Mouse (Mus musculus) forebrain, embryonic 13.5 days (tissue): ENCODE results near the gene Kansl1l. TPM values are rescaled to one million over a fixed set of nuclear protein-coding genes. Genes with fewer than 3 reads are reported as not detected.
"Not testable (repeated sequence)": the region's sequence is repeated elsewhere in the genome, so short reads cannot be mapped to it uniquely, and the experiment has no call there.

ENCODE experiments used
- ATAC-seq: fragments of 200-750 bp; cut with Nextera tagmentation; 2 replicates; pipeline ENCODE4 v1.8.0; 2017
- H3K27ac ChIP-seq: fragments of 300-500 bp; sonication (generic); 2 replicates; pipeline ENCODE4 v1.5.1; 2015; ENCODE audit warnings: inconsistent platforms, mild to moderate bottlenecking, moderate library complexity
- H3K27me3 ChIP-seq: fragments of 300-500 bp; sonication (generic); 2 replicates; pipeline ENCODE4 v1.6.1; 2015; ENCODE audit warnings: mild to moderate bottlenecking, inconsistent platforms
- H3K36me3 ChIP-seq: fragments of 300-500 bp; sonication (generic); 2 replicates; pipeline ENCODE4 v1.6.1; 2015; ENCODE audit warnings: mild to moderate bottlenecking, inconsistent platforms; ENCODE audit not compliant: poor library complexity, severe bottlenecking
- H3K4me1 ChIP-seq: fragments of 300-500 bp; sonication (generic); 2 replicates; pipeline ENCODE4 v1.6.1; 2015; ENCODE audit warnings: inconsistent platforms
- H3K4me2 ChIP-seq: fragments of 300-500 bp; sonication (generic); 2 replicates; pipeline ENCODE4 v1.6.1; 2015; ENCODE audit warnings: inconsistent platforms, mild to moderate bottlenecking, moderate library complexity
- H3K4me3 ChIP-seq: fragments of 300-500 bp; sonication (generic); 2 replicates; pipeline ENCODE4 v1.5.1; 2015; ENCODE audit warnings: mild to moderate bottlenecking, inconsistent platforms
- H3K9ac ChIP-seq: fragments of 300-500 bp; sonication (generic); 2 replicates; pipeline ENCODE4 v1.6.1; 2015; ENCODE audit warnings: mild to moderate bottlenecking, inconsistent platforms
- H3K9me3 ChIP-seq: fragments of 300-500 bp; sonication (generic); replicated peaks from 2 replicates; pipeline ENCODE4 v1.6.1; 2016; ENCODE audit warnings: inconsistent platforms
- WGBS: fragments of 180-500 bp; shearing (Covaris S2); methylation state at CpG from one replicate; pipeline ENCODE4 v1.1.7; 2015; 5-methylcytosine and 5-hydroxymethylcytosine counted together
- polyA plus RNA-seq: library from polyadenylated mRNA; unstranded; fragments of >200 nt; fragmentation: Nextera tagmentation; extraction: Ambion mirVana; gene quantifications from 2 replicates; pipeline ENCODE4 v1.2.1, GENCODE M21; 2015

Gene Kansl1l
- polyA plus RNA-seq, 1 experiment from 2014 or later: 15.4 TPM

GRCm38 (mm10) chr1:66712859-66713258 is 104.5 kb downstream of the Kansl1l start:
- no peak for ATAC-seq
- no peaks in the 10 kb centered on the region for H3K27me3 ChIP-seq
- H3K9ac ChIP-seq: no peak overlapping the region
- H3K4me3 ChIP-seq: no peak overlapping the region
- no peaks in the 10 kb centered on the region for H3K9me3 ChIP-seq
- no peak overlapping the region for H3K27ac ChIP-seq
- H3K36me3 ChIP-seq: peaks cover 51% of the 10 kb centered on the region
- no peak overlapping the region for H3K4me2 ChIP-seq
- WGBS: 97% methylated on average over 3 of the region's 3 CpGs
- H3K4me1 ChIP-seq: no peaks in the 10 kb centered on the region

DNA sequence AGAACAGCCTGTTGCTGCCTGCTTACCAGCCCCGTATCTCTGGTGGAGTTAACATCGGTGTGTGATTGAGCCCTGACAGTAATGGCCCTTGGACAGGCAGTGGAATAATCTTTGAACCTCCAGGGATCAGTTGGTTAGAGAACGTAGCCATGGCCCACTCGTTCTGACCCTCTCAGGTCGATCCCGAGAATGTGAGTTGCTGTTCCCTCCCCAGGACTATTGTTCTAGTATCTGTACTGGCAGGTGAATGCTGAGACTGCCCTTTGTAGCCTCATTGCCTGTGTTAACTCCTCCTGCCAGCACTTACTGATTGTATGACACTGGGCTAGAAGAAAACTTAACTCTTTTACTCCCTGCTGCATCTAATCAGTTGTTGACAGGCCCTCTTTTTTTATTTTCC is 112.8 kb downstream of the Kansl1l start:
- Histone ChIP-seq H3K4me2 (no peak overlapping the region), H3K4me1 (peaks cover 28% of the 10 kb centered on the region), H3K27me3 (no peaks in the 10 kb centered on the region), H3K9ac (no peak overlapping the region), H3K9me3 (no peaks in the 10 kb centered on the region), H3K27ac (no peak overlapping the region), H3K36me3 (peaks cover 18% of the 10 kb centered on the region; the same call in 1 of the 2 replicates), H3K4me3 (no peak overlapping the region)
- 58% methylated on average over 6 of the region's 6 CpGs for WGBS
- ATAC-seq: no peak

GRCm38 (mm10) chr1:66702623-66703345 is 114.6 kb downstream of the Kansl1l start:
- H3K4me2 ChIP-seq: no peak overlapping the region
- H3K9ac ChIP-seq: no peak overlapping the region; the same call in none of the 2 replicates
- peaks cover 13% of the 10 kb centered on the region; the same call in 1 of the 2 replicates for H3K36me3 ChIP-seq
- H3K27ac ChIP-seq: no peak overlapping the region
- 90% methylated on average over 4 of the region's 4 CpGs for WGBS
- no peaks in the 10 kb centered on the region for H3K9me3 ChIP-seq
- ATAC-seq: no peak
- H3K4me1 ChIP-seq: peaks cover 28% of the 10 kb centered on the region
- no peak overlapping the region for H3K4me3 ChIP-seq
- no peaks in the 10 kb centered on the region for H3K27me3 ChIP-seq

- peaks cover 3% of the 10 kb centered on the region; the same call in 1 of the 2 replicates for H3K36me3 ChIP-seq
- peak overlapping the region; percentile 65 for H3K4me3 ChIP-seq
- peak overlapping the region; percentile 83 for H3K9ac ChIP-seq
- peak overlapping the region; percentile 73 for H3K4me2 ChIP-seq
- H3K27ac ChIP-seq: no peak overlapping the region
- H3K9me3 ChIP-seq: no peaks in the 10 kb centered on the region
- ATAC-seq: no peak
- WGBS: 41% methylated on average over 2 of the region's 2 CpGs
- peaks cover 28% of the 10 kb centered on the region for H3K4me1 ChIP-seq
- H3K27me3 ChIP-seq: no peaks in the 10 kb centered on the region
Measured at GRCm38 (mm10) chr1:66701576-66701940, 115.8 kb downstream of the Kansl1l start.

- Histone ChIP-seq H3K27me3 (no peaks in the 10 kb centered on the region), H3K36me3 (no peaks in the 10 kb centered on the region), H3K9ac (peak within 1 kb of the TSS; percentile 83), H3K4me1 (peaks cover 28% of the 10 kb centered on the region), H3K4me3 (peak within 1 kb of the TSS; percentile 65), H3K27ac (peak within 1 kb of the TSS; percentile 44), H3K4me2 (peak within 1 kb of the TSS; percentile 73), H3K9me3 (no peaks in the 10 kb centered on the region)
- WGBS: under 1% methylated on average over 73 of the region's 73 CpGs
- ATAC-seq: peak; percentile 100
Measured at GRCm38 (mm10) chr1:66700693-66701575, 116.4 kb downstream of the Kansl1l start, which contains the start of gene Rpe. TSS of gene Rpe (plus strand) at chr1:66700831.

DNA sequence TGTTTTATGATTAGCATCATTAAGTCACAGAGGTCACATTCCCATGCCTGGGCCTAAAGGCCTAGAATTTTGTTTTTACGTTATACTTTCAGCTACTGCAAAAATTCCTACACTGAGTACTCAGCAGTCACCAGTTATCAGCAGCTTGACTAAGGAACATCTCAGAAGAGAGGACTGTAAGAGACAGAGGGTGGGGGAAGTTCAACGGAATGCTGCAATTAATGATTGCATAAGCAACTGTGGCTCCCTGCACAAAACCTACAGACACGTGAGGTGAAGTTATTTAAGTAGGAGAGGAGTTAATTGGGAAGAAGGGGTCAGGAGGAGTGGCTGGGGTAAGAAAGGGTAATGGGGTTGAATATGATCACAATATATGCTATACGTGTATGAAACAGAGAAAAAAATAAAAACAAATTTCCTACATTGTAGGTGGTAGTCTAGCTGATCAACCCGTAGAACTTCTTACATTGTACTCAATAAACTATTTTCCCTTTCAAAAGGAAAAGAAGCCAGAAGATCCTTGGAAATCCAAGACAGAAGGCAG is 117.1 kb downstream of the Kansl1l start:
- no peak overlapping the region for H3K9ac ChIP-seq
- peaks cover 28% of the 10 kb centered on the region for H3K4me1 ChIP-seq
- peak; percentile 54; the same call in 1 of the 2 replicates for ATAC-seq
- peak overlapping the region; percentile 73 for H3K4me2 ChIP-seq
- H3K36me3 ChIP-seq: no peaks in the 10 kb centered on the region
- H3K4me3 ChIP-seq: peak overlapping the region; percentile 65
- WGBS: 44% methylated on average over 5 of the region's 5 CpGs
- no peak overlapping the region for H3K27ac ChIP-seq
- no peaks in the 10 kb centered on the region for H3K27me3 ChIP-seq
- no peaks in the 10 kb centered on the region for H3K9me3 ChIP-seq

DNA sequence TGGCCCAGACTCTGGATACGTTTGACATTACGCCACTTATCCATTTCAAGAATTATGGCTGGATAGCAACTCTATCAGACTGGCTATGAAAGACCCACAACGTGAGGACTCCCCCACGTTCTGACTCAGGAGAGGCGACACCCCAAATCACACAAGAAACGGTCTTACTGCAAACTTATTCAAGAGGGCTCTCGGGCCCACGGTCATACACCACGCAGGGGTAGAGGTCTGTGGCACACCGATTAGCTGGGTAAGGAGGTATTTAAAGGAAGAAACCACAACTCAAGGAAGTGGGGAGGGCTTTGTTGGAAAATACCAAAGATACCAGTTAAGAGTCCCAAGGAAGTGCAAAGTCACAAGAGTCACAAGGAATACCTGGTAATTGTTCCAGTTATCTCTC is 117.7 kb downstream of the Kansl1l start:
- WGBS: 88% methylated on average over 10 of the region's 10 CpGs
- not testable (repeated sequence) for H3K9ac ChIP-seq, ATAC-seq

GRCm38 (mm10) chr1:66695296-66695695 is 122.1 kb downstream of the Kansl1l start:
- Histone ChIP-seq H3K9ac (no peak overlapping the region), H3K36me3 (no peaks in the 10 kb centered on the region), H3K4me3 (no peak overlapping the region), H3K4me1 (no peaks in the 10 kb centered on the region), H3K27me3 (no peaks in the 10 kb centered on the region), H3K4me2 (no peak overlapping the region), H3K9me3 (no peaks in the 10 kb centered on the region), H3K27ac (no peak overlapping the region)
- 68% methylated on average over 7 of the region's 7 CpGs for WGBS
- no peak for ATAC-seq

More for the DNA sequence above, 117.7 kb downstream of the Kansl1l start:
- H3K36me3 ChIP-seq, H3K4me3 ChIP-seq, H3K4me2 ChIP-seq, H3K27me3 ChIP-seq, H3K27ac ChIP-seq, H3K9me3 ChIP-seq: not testable (repeated sequence)
- H3K4me1 ChIP-seq: peaks cover 26% of the 10 kb centered on the region

DNA sequence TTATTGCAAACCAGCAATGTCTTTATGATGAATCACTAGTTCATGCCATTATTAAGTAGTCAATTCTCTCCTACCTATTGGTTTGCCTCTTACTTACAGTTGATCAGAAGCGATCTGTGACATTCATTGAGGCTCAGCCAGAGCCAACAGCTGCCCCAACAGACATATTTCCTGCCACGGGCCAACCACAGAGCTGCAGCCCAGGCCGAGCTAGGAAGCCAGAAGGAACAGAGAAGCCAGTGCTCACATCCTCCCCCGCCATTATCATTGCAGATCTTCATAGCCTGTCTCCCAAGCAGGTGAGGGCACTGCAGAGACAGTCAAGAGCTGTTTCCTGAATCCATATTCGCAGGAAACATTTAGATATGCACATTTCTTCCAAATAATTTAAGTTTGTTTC is 123.1 kb downstream of the Kansl1l start:
- no peak for ATAC-seq
- Histone ChIP-seq H3K4me1 (no peaks in the 10 kb centered on the region), H3K36me3 (no peaks in the 10 kb centered on the region), H3K9me3 (no peaks in the 10 kb centered on the region), H3K4me2 (no peak overlapping the region), H3K27ac (no peak overlapping the region), H3K9ac (no peak overlapping the region), H3K4me3 (no peak overlapping the region), H3K27me3 (no peaks in the 10 kb centered on the region)
- 85% methylated on average over 5 of the region's 5 CpGs for WGBS

GRCm38 (mm10) chr1:66692780-66693392 is 124.5 kb downstream of the Kansl1l start:
- no peaks in the 10 kb centered on the region for H3K4me1 ChIP-seq
- no peak overlapping the region for H3K9ac ChIP-seq
- H3K9me3 ChIP-seq: no peaks in the 10 kb centered on the region
- no peak overlapping the region for H3K4me3 ChIP-seq
- WGBS: 56% methylated on average over 8 of the region's 8 CpGs
- no peaks in the 10 kb centered on the region for H3K27me3 ChIP-seq
- no peak overlapping the region for H3K4me2 ChIP-seq
- no peak; the same call in 1 of the 2 replicates for ATAC-seq
- H3K36me3 ChIP-seq: no peaks in the 10 kb centered on the region
- H3K27ac ChIP-seq: no peak overlapping the region

DNA sequence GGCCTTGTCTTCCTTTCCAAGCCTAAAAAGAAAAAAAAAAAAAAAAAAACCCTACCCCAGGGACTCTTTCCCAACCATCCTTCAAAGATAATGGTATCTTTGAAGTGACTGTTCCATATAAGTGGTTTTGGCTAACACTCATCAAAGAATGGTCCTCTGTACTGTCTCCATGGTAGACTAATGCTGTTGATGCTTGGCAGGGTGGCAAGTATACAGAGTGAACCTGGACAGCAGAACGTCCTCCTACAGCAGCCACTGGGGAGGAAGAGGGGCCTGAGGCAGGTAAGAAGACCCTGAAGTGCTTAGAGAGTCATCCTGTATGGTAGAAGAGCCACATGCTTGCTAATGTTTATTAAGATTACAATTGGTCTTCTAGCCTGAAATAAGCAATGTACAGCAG is 125.1 kb downstream of the Kansl1l start:
- no peak overlapping the region for H3K9ac ChIP-seq
- H3K4me1 ChIP-seq: no peaks in the 10 kb centered on the region
- ATAC-seq: no peak
- 59% methylated on average over 1 of the region's 1 CpGs for WGBS
- H3K4me3 ChIP-seq: no peak overlapping the region
- no peak overlapping the region for H3K27ac ChIP-seq
- no peaks in the 10 kb centered on the region for H3K9me3 ChIP-seq
- H3K36me3 ChIP-seq: no peaks in the 10 kb centered on the region
- no peak overlapping the region for H3K4me2 ChIP-seq
- no peaks in the 10 kb centered on the region for H3K27me3 ChIP-seq
